Comparison of ENCODE assay signal across 8 mouse cellular contexts in the genomic region with DNA sequence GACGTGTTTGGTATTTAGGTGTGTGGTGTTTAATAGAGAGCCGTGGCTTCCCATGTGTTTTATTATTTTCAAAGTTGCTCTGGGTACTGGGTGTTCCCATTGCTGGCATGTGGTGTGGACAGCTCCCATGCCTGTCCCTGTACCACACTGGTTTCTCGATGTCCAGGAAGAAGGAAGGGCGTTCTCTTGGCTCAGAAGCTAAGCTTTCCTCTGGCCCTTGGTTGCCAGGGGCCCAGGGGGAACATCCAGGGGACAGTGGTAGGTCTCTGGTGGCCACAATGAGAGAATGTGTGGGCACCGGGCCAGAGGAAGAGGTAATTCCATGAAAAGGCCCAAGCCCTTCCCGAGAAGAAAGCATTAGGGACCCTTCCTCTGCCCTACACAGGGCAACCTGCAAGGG. TPM values are rescaled to one million over a fixed set of nuclear protein-coding genes. Genes with fewer than 3 reads are reported as not detected.
DNase-seq lines count a peak whose midpoint lies in the region; ATAC-seq lines count a peak whose summit lies in the region.

No protein-coding gene starts in this region.

- peak; percentile 24 for DNase-seq in adrenal gland, postnatal 14 days
- DNase-seq in adrenal gland, postnatal 4 days (ENCODE audit: low spot score in 2 of 2): no peak
- no peak for DNase-seq in neural tube, embryonic 10.5 days (ENCODE audit: extremely low spot score, low spot score)
- DNase-seq in kidney, postnatal 25 days: peak; percentile 78 to 87
- no peak for DNase-seq in thymus, postnatal 4 days
- DNase-seq in ovary, postnatal 10 days (ENCODE audit: low spot score): no peak

- no peaks in the 10 kb centered on the region for H3K27me3 ChIP-seq in neural tube, embryonic 12.5 days (replicated peaks)

- H3K4me3 ChIP-seq in neural tube, embryonic 12.5 days: no peak overlapping the region

- H3K36me3 ChIP-seq in neural tube, embryonic 12.5 days: no peaks in the 10 kb centered on the region

- no peak for ATAC-seq in neural tube, embryonic 12.5 days (ENCODE audit: low FRiP score, low read depth)
- no peak for ATAC-seq in inflammation-experienced regulatory T-cells, adult 6 months

- WGBS in neural tube, embryonic 12.5 days: 62% methylated on average over 6 of the region's 6 CpGs

- H3K4me1 ChIP-seq in neural tube, embryonic 12.5 days: peaks cover 25% of the 10 kb centered on the region

- no peak overlapping the region; the same call in 1 of the 2 replicates for H3K27ac ChIP-seq in neural tube, embryonic 12.5 days

- H3K9ac ChIP-seq in neural tube, embryonic 12.5 days: 0 out of 2 replicates have a peak overlapping the region, but pooled peaks have one; percentile 1

- no peak overlapping the region for H3K4me2 ChIP-seq in neural tube, embryonic 12.5 days (replicated peaks)

- H3K9me3 ChIP-seq in neural tube, embryonic 12.5 days: no peaks in the 10 kb centered on the region

RNA-seq across cellular contexts. Expression of a gene that starts 27.5 kb away (rescaled TPM):
- 22.7 and 29.5 TPM in 2 replicates for total RNA-seq in adrenal gland, postnatal 14 days (2021)
- 10 to 100 TPM; 28.4 to 29.9 TPM for total RNA-seq in adrenal gland, postnatal 4 days (2021)
- polyA plus RNA-seq in neural tube, embryonic 12.5 days (2016; fragmentation: Nextera tagmentation; extraction: Ambion mirVana): 25.0 and 26.6 TPM in 2 replicates
- 10 to 100 TPM; 10.8 to 19.2 (median 17.4) TPM for polyA plus RNA-seq in inflammation-experienced regulatory T-cells, adult 6 months (2017; shearing (Covaris generic))

Comparison
In these comparisons a context has a peak if more than half of its experiments do, and no peak if none do; other contexts are left out.
1. DNase-seq: peak in adrenal gland, postnatal 14 days (single experiment) and kidney, postnatal 25 days (2 of 2); none in adrenal gland, postnatal 4 days (0 of 2), neural tube, embryonic 10.5 days (single experiment), thymus, postnatal 4 days (single experiment) and ovary, postnatal 10 days (single experiment).